Mouse (Mus musculus) forebrain, postnatal 0 days (tissue): Measurements from ENCODE around the gene Eva1a. TPM values are rescaled to one million over a fixed set of nuclear protein-coding genes. Genes with fewer than 3 reads are reported as not detected.

Source experiments
- ATAC-seq: fragments of 200-750 bp; cut with Nextera tagmentation; 2 replicates; pipeline ENCODE4 v1.8.0; 2017; ENCODE audit warnings: mild to moderate bottlenecking, moderate library complexity
- DNase-seq: peaks from one replicate; pipeline ENCODE4 v3.0.0-alpha.2; 2015
- H3K27ac ChIP-seq: fragments of 300-500 bp; sonication (generic); 2 replicates; pipeline ENCODE4 v1.5.1; 2014; ENCODE audit warnings: low read depth, mild to moderate bottlenecking, antibody characterized with exemption, low read length, moderate library complexity, mixed read lengths
- H3K27me3 ChIP-seq: fragments of 300-500 bp; sonication (generic); 2 replicates; pipeline ENCODE4 v1.6.1; 2014; ENCODE audit warnings: mild to moderate bottlenecking, low read length, mixed read lengths; ENCODE audit not compliant: insufficient read depth
- H3K36me3 ChIP-seq: fragments of 300-500 bp; sonication (generic); 2 replicates; pipeline ENCODE4 v1.6.1; 2014; ENCODE audit warnings: mild to moderate bottlenecking, moderate library complexity; ENCODE audit not compliant: insufficient read depth
- H3K4me1 ChIP-seq: fragments of 300-500 bp; sonication (generic); 2 replicates; pipeline ENCODE4 v1.6.1; 2014; ENCODE audit warnings: antibody characterized with exemption; ENCODE audit not compliant: insufficient read depth
- H3K4me2 ChIP-seq: fragments of 300-500 bp; sonication (generic); 2 replicates; pipeline ENCODE4 v1.6.1; 2014; ENCODE audit warnings: low read depth, mild to moderate bottlenecking, moderate library complexity
- H3K4me3 ChIP-seq: fragments of 300-500 bp; sonication (generic); 2 replicates; pipeline ENCODE4 v1.5.1; 2014; ENCODE audit warnings: low read depth, low read length, mixed read lengths
- H3K9ac ChIP-seq: fragments of 300-500 bp; sonication (generic); 2 replicates; pipeline ENCODE4 v1.6.1; 2014; ENCODE audit warnings: mild to moderate bottlenecking
- H3K9me3 ChIP-seq: fragments of 300-500 bp; sonication (generic); 2 replicates; pipeline ENCODE4 v1.6.1; 2016; ENCODE audit warnings: low read length
- CTCF ChIP-seq: sonication (generic); IDR thresholded peaks from 2 replicates; pipeline ENCODE4 v1.5.1; 2016; ENCODE audit warnings: antibody characterized with exemption, control low read depth, low read depth
- WGBS: fragments of 180-500 bp; shearing (Covaris S2); extraction: QIAGEN DNeasy Blood & Tissue Kit; methylation state at CpG from one replicate; pipeline ENCODE4 v1.1.7; 2014; 5-methylcytosine and 5-hydroxymethylcytosine counted together
- polyA plus RNA-seq: library from polyadenylated mRNA; unstranded; fragments of >200 nt; fragmentation: Nextera tagmentation; extraction: Ambion mirVana; gene quantifications from 2 replicates; pipeline ENCODE4 v1.2.1, GENCODE M21; 2015
- total RNA-seq: library from RNA; depleted of rRNA; stranded (reverse); fragments of >200 nt; gene quantifications from 2 replicates; pipeline ENCODE4 v1.2.3, GENCODE M21; 2014

The Eva1a gene
- total and polyA plus RNA-seq, 2 experiments from 2014 or later, result 1.3 to 2.0 TPM

DNA sequence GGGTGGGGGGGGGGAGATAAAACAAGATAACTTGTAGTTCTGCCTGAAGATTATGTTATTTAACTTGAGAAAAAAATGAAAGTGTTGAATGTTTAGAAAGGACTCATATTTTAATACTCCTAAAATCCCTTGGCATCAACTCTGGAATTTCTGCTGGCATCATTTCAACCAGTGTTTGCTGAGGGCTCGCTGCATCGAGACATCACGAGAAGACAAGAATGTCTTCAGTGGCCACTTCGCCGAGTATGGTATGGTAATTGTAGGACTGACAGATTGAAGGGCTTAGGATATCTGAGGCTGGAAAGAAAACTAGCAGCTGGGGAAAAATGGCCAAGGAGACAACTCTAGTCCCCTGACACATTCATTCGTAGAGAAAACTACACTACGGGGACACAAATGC is 69.6 kb downstream of the Eva1a start:
- no peak for DNase-seq
- ATAC-seq, result no peak
- no peak overlapping the region for H3K27ac ChIP-seq
- no peaks in the 10 kb centered on the region for H3K4me1 ChIP-seq
- H3K9ac ChIP-seq, result no peak overlapping the region
- no peaks in the 10 kb centered on the region for H3K36me3 ChIP-seq
- no peak for TF ChIP-seq CTCF
- H3K9me3 ChIP-seq, result no peaks in the 10 kb centered on the region
- no peak overlapping the region for H3K4me3 ChIP-seq
- 79% methylated on average over 7 of the region's 7 CpGs for WGBS
- no peak overlapping the region for H3K4me2 ChIP-seq
- no peaks in the 10 kb centered on the region for H3K27me3 ChIP-seq

GRCm38 (mm10) chr6:82111111-82111510 is 70.3 kb downstream of the Eva1a start:
- Histone ChIP-seq H3K27ac (no peak overlapping the region), H3K9me3 (no peaks in the 10 kb centered on the region)

GRCm38 (mm10) chr6:82111540-82111939 is 70.7 kb downstream of the Eva1a start:
- WGBS, result 88% methylated on average over 3 of the region's 3 CpGs

More at GRCm38 (mm10) chr6:82111111-82111510, 70.3 kb downstream of the Eva1a start:
- no peak overlapping the region for H3K4me3 ChIP-seq
- no peaks in the 10 kb centered on the region for H3K36me3 ChIP-seq
- ATAC-seq, result no peak
- no peaks in the 10 kb centered on the region for H3K4me1 ChIP-seq
- no peak overlapping the region for H3K9ac ChIP-seq
- no peak for DNase-seq
- TF ChIP-seq CTCF, result no peak
- H3K4me2 ChIP-seq, result no peak overlapping the region
- WGBS, result 95% methylated on average over 1 of the region's 1 CpGs
- no peaks in the 10 kb centered on the region for H3K27me3 ChIP-seq

DNA sequence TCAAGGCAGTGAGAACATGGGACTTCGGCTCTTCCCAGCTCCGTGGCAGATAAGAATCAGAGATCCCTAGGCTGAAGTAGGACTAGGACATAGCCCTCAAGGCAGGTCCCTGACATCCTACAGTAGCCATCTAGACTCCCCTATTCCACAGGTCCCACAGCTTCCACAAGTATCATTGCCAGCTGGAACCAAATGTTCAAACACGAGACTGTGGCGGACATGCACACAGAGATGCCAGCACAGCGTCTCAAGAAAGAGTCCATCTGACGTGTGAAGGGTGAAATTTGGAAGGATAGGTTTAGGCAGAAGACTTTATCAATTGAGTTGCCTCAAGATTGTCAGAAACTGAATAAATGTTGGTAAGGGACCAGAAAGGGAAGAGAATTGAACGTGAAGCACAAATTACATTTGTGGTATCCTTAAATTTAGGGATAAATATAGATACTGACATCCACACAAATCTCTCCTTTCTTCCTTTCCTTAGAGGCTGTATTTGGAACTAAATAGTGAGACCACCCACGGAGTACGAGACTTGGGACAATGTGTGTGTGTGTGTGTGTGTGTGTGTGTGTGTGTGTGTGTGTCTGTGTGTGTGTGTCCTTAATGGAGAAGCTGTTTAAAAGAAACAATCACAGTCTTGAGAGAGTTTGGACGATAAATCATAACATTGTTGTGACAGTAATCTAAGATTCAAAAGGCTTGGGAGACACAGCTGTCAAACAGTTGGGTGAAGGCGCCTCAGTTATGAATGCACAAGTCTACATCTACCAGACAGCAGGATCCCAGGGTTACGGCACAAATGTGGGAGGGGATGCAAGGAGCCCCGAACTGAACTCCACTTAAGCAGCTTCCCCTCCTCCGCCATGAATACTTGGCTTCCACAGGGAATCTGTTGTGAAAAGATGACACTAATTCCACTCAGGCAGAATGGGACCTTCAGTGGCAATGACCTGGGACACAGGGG is 71.6 kb downstream of the Eva1a start:
- no peak for TF ChIP-seq CTCF
- no peak for DNase-seq
- H3K27ac ChIP-seq, result no peak overlapping the region
- WGBS, result 63% methylated on average over 14 of the region's 14 CpGs
- ATAC-seq, result peak; percentile 29; the same call in 1 of the 2 replicates
- no peak overlapping the region for H3K4me2 ChIP-seq
- H3K4me3 ChIP-seq, result no peak overlapping the region
- H3K4me1 ChIP-seq, result no peaks in the 10 kb centered on the region
- no peak overlapping the region for H3K9ac ChIP-seq
- H3K27me3 ChIP-seq, result no peaks in the 10 kb centered on the region
- H3K9me3 ChIP-seq, result no peaks in the 10 kb centered on the region
- no peaks in the 10 kb centered on the region for H3K36me3 ChIP-seq

More at GRCm38 (mm10) chr6:82111540-82111939, 70.7 kb downstream of the Eva1a start:
- Histone ChIP-seq H3K9ac (no peak overlapping the region), H3K27me3 (no peaks in the 10 kb centered on the region), H3K36me3 (no peaks in the 10 kb centered on the region), H3K9me3 (no peaks in the 10 kb centered on the region), H3K4me1 (no peaks in the 10 kb centered on the region), H3K27ac (no peak overlapping the region), H3K4me2 (no peak overlapping the region), H3K4me3 (no peak overlapping the region)
- TF ChIP-seq CTCF, result no peak
- DNase-seq (no peak), ATAC-seq (no peak)

- Histone ChIP-seq H3K27me3 (no peaks in the 10 kb centered on the region), H3K9me3 (no peaks in the 10 kb centered on the region), H3K4me2 (no peak overlapping the region), H3K9ac (no peak overlapping the region), H3K36me3 (no peaks in the 10 kb centered on the region), H3K4me3 (no peak overlapping the region), H3K27ac (no peak overlapping the region), H3K4me1 (no peaks in the 10 kb centered on the region)
- WGBS, result 71% methylated on average over 3 of the region's 3 CpGs
- ATAC-seq (no peak), DNase-seq (no peak)
- no peak for TF ChIP-seq CTCF
These were observed 74.6 kb downstream of the Eva1a start for GRCm38 (mm10) chr6:82115335-82115965.

DNA sequence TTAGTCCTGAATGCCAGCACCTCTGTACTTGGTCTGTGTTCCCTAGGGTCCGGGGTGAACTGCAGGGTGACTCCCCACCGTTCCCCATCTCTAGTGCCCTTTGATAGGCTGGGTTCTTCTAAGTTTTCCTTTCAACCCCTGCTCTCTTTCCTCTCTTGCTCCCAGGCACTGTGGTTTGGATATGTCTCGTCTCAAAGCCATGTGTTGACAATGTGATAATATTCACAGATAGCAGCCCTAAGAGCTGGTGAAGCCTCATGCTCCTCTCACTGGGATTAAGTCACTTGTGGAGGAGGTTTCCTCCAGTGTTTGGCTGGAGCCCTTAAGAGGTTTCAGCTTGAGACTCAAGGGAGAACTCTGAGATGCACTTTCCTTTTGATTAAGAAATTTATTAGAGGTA is 75.3 kb downstream of the Eva1a start:
- no peak for ATAC-seq
- 87% methylated on average over 3 of the region's 3 CpGs for WGBS

GRCm38 (mm10) chr6:82117871-82118270 is 77.0 kb downstream of the Eva1a start:
- Histone ChIP-seq H3K4me3 (no peak overlapping the region), H3K27me3 (no peaks in the 10 kb centered on the region), H3K4me1 (no peaks in the 10 kb centered on the region), H3K9me3 (no peaks in the 10 kb centered on the region), H3K27ac (no peak overlapping the region), H3K36me3 (no peaks in the 10 kb centered on the region), H3K9ac (no peak overlapping the region), H3K4me2 (no peak overlapping the region)
- ATAC-seq, result no peak
- no peak for DNase-seq
- 88% methylated on average over 5 of the region's 5 CpGs for WGBS
- TF ChIP-seq CTCF, result no peak

More for the DNA sequence above, 75.3 kb downstream of the Eva1a start:
- H3K9me3 ChIP-seq, result no peaks in the 10 kb centered on the region
- TF ChIP-seq CTCF, result no peak
- DNase-seq, result no peak
- no peak overlapping the region for H3K4me3 ChIP-seq
- no peaks in the 10 kb centered on the region for H3K27me3 ChIP-seq
- no peaks in the 10 kb centered on the region for H3K4me1 ChIP-seq
- no peaks in the 10 kb centered on the region for H3K36me3 ChIP-seq
- H3K27ac ChIP-seq, result no peak overlapping the region
- H3K9ac ChIP-seq, result no peak overlapping the region
- H3K4me2 ChIP-seq, result no peak overlapping the region
